Mouse (Mus musculus): ENCODE measurements around the gene Fbxw11.
"Not testable (repeated sequence)": the region's sequence is repeated elsewhere in the genome, so short reads cannot be mapped to it uniquely, and the experiment has no call there.

The Fbxw11 gene

GRCm38 (mm10) chr11:32679091-32679490 lies 36.6 kb downstream of the Fbxw11 start:
- DNase-seq = not testable (repeated sequence)

- no peak for DNase-seq
These were observed 37.5 kb downstream of the Fbxw11 start for GRCm38 (mm10) chr11:32680014-32680413.

GRCm38 (mm10) chr11:32681192-32681795 lies 38.8 kb downstream of the Fbxw11 start:
- no peak for DNase-seq

GRCm38 (mm10) chr11:32682335-32683102 lies 40.0 kb downstream of the Fbxw11 start:
- no peak for DNase-seq

- DNase-seq = no peak
These were observed 42.2 kb downstream of the Fbxw11 start for GRCm38 (mm10) chr11:32684690-32685254.

- DNase-seq = no peak
These were observed 45.8 kb downstream of the Fbxw11 start for GRCm38 (mm10) chr11:32688245-32688855.

- DNase-seq = no peak
These were observed 47.0 kb downstream of the Fbxw11 start for GRCm38 (mm10) chr11:32689510-32689909.

GRCm38 (mm10) chr11:32692834-32693233 lies 50.3 kb downstream of the Fbxw11 start:
- no peak for DNase-seq

- DNase-seq = no peak
These were observed 51.1 kb downstream of the Fbxw11 start for GRCm38 (mm10) chr11:32693431-32694141.

GRCm38 (mm10) chr11:32694322-32695003 lies 51.9 kb downstream of the Fbxw11 start:
- not testable (repeated sequence) for DNase-seq

GRCm38 (mm10) chr11:32696446-32697090 lies 54.0 kb downstream of the Fbxw11 start:
- DNase-seq = no peak

- DNase-seq = no peak
These were observed 55.2 kb downstream of the Fbxw11 start for GRCm38 (mm10) chr11:32697695-32698094.

- DNase-seq = no peak
These were observed 57.5 kb downstream of the Fbxw11 start for GRCm38 (mm10) chr11:32699913-32700493.

GRCm38 (mm10) chr11:32701566-32701965 lies 59.0 kb downstream of the Fbxw11 start:
- DNase-seq = no peak

GRCm38 (mm10) chr11:32704241-32704890 lies 61.8 kb downstream of the Fbxw11 start:
- DNase-seq = no peak

GRCm38 (mm10) chr11:32706406-32706993 lies 64.0 kb downstream of the Fbxw11 start:
- no peak for DNase-seq

GRCm38 (mm10) chr11:32707481-32707880 lies 65.0 kb downstream of the Fbxw11 start:
- no peak for DNase-seq

- no peak for DNase-seq
These were observed 66.4 kb downstream of the Fbxw11 start for GRCm38 (mm10) chr11:32708739-32709501.

GRCm38 (mm10) chr11:32709563-32709962 lies 67.0 kb downstream of the Fbxw11 start:
- DNase-seq = peak; percentile 18

- DNase-seq = no peak
These were observed 71.7 kb downstream of the Fbxw11 start for GRCm38 (mm10) chr11:32714230-32714629.

Data from liver (tissue).